In genomic region chr6:77862781-77863180, GRCm38 (mm10) we compare ENCODE assay signal across 19 mouse cellular contexts.
DNase-seq lines count a peak whose midpoint lies in the region; ATAC-seq and TF ChIP-seq lines count a peak whose summit lies in the region.
"Had no signal": no experiment of that assay in that cellular context is flagged by ENCODE, and none has a peak within 500 bp of the region (broad histone marks: within the 10 kb centered on the region; RNA-seq: fewer than 3 reads in every experiment).

No protein-coding gene starts in this region.

- ATAC-seq in forebrain, postnatal 0 days, result peak; percentile 91
- no peak for ATAC-seq in forebrain, embryonic 12.5 days (ENCODE audit: low FRiP score)
- ATAC-seq: midbrain, embryonic 16.5 days had no signal

- no peaks in the 10 kb centered on the region for H3K27me3 ChIP-seq in forebrain, postnatal 0 days (ENCODE audit: insufficient read depth, low read length)
- H3K27me3 ChIP-seq in forebrain, embryonic 12.5 days, result no peaks in the 10 kb centered on the region
- no peaks in the 10 kb centered on the region for H3K27me3 ChIP-seq in heart, embryonic 10.5 days (ENCODE audit: insufficient read depth, poor library complexity, severe bottlenecking)
- H3K27me3 ChIP-seq: embryonic facial prominence, embryonic 13.5 days; lung, embryonic 15.5 days; neural tube, embryonic 12.5 days had no signal

- intact Hi-C loops in left cerebral cortex, adult 2 months (cut with DNase I), result loop anchor here (2.0 to 5.0 kb wide), 3 partner anchors 14 to 600 kb away; partner anchors contain the start of gene Ctnna2

- TF ChIP-seq CTCF in forebrain, postnatal 0 days (IDR thresholded peaks at IDR 0.05; ENCODE audit: low read depth), result no peak
- no peak for TF ChIP-seq CTCF in left cerebral cortex, adult 2 months (IDR thresholded peaks at IDR 0.05)

- no peaks in the 10 kb centered on the region for H3K9me3 ChIP-seq in forebrain, postnatal 0 days (ENCODE audit: low read length)
- no peaks in the 10 kb centered on the region for H3K9me3 ChIP-seq in forebrain, embryonic 12.5 days
- no peaks in the 10 kb centered on the region for H3K9me3 ChIP-seq in heart, embryonic 10.5 days
- H3K9me3 ChIP-seq: embryonic facial prominence, embryonic 13.5 days; lung, embryonic 15.5 days; neural tube, embryonic 12.5 days had no signal

- no peak overlapping the region for H3K9ac ChIP-seq in forebrain, postnatal 0 days
- H3K9ac ChIP-seq in forebrain, embryonic 12.5 days, result no peak overlapping the region
- H3K9ac ChIP-seq: embryonic facial prominence, embryonic 13.5 days; lung, embryonic 15.5 days; neural tube, embryonic 12.5 days had no signal

- H3K4me2 ChIP-seq in forebrain, postnatal 0 days (ENCODE audit: low read depth), result no peak overlapping the region
- H3K4me2 ChIP-seq in forebrain, embryonic 12.5 days, result no peak overlapping the region
- H3K4me2 ChIP-seq: embryonic facial prominence, embryonic 13.5 days; lung, embryonic 15.5 days; neural tube, embryonic 12.5 days had no signal

- H3K4me1 ChIP-seq in forebrain, postnatal 0 days (ENCODE audit: insufficient read depth), result no peaks in the 10 kb centered on the region
- no peaks in the 10 kb centered on the region for H3K4me1 ChIP-seq in forebrain, embryonic 12.5 days
- H3K4me1 ChIP-seq in heart, embryonic 10.5 days, result no peaks in the 10 kb centered on the region
- H3K4me1 ChIP-seq: embryonic facial prominence, embryonic 13.5 days; lung, embryonic 15.5 days; neural tube, embryonic 12.5 days had no signal

- H3K4me3 ChIP-seq in forebrain, postnatal 0 days (ENCODE audit: low read depth, low read length), result no peak overlapping the region
- no peak overlapping the region for H3K4me3 ChIP-seq in forebrain, embryonic 12.5 days (replicated peaks)
- no peak overlapping the region for H3K4me3 ChIP-seq in left cerebral cortex, adult 2 months
- no peak overlapping the region for H3K4me3 ChIP-seq in heart, embryonic 10.5 days
- H3K4me3 ChIP-seq: embryonic facial prominence, embryonic 13.5 days; gastrocnemius, adult 2 months; lung, embryonic 15.5 days; neural tube, embryonic 12.5 days had no signal

- 72% methylated on average over 6 of the region's 6 CpGs for WGBS in forebrain, postnatal 0 days
- whole genome bisulfite sequencing in forebrain, embryonic 12.5 days, result 85% methylated on average over 6 of the region's 6 CpGs
- WGBS in heart, embryonic 10.5 days, result 81% methylated on average over 6 of the region's 6 CpGs

- peak; percentile 64 for DNase-seq in forebrain, postnatal 0 days
- DNase-seq in frontal cortex, postnatal 14 days (ENCODE audit: low spot score in 2 of 2), result peak; percentile 45 to 64
- DNase-seq in left cerebral cortex, adult 2 months (ENCODE audit: extremely low spot score in 1 of 2, low spot score in 2 of 2), result peak; percentile 43 to 69
- peak; percentile 33 for DNase-seq in right cerebral cortex, postnatal 14 days
- DNase-seq in gastrocnemius, adult 8-10 months (ENCODE audit: low spot score in 2 of 2), result no peak
- DNase-seq in heart, embryonic 10.5 days (ENCODE audit: low spot score), result no peak
- no peak for DNase-seq in natural killer cell, adult 2 months (ENCODE audit: low spot score in 2 of 2)
- DNase-seq: adrenal gland, adult 2 months; cerebellum, postnatal 25 days; gastrocnemius, adult 2 months; heart, postnatal 36 days; kidney, postnatal 10 days; retina, postnatal 1 day; thymus, adult 18-20 months had no signal

- H3K27ac ChIP-seq in forebrain, postnatal 0 days (ENCODE audit: low read depth, low read length), result no peak overlapping the region
- no peak overlapping the region for H3K27ac ChIP-seq in forebrain, embryonic 12.5 days
- H3K27ac ChIP-seq in left cerebral cortex, adult 2 months, result peak overlapping the region; percentile 62
- H3K27ac ChIP-seq in heart, embryonic 10.5 days, result no peak overlapping the region
- H3K27ac ChIP-seq: embryonic facial prominence, embryonic 13.5 days; gastrocnemius, adult 2 months; lung, embryonic 15.5 days; neural tube, embryonic 12.5 days had no signal

- H3K36me3 ChIP-seq in forebrain, postnatal 0 days (ENCODE audit: insufficient read depth), result no peaks in the 10 kb centered on the region
- H3K36me3 ChIP-seq in forebrain, embryonic 12.5 days (replicated peaks), result no peaks in the 10 kb centered on the region
- no peaks in the 10 kb centered on the region for H3K36me3 ChIP-seq in heart, embryonic 10.5 days
- H3K36me3 ChIP-seq: embryonic facial prominence, embryonic 13.5 days; lung, embryonic 15.5 days; neural tube, embryonic 12.5 days had no signal

Comparison
In these comparisons a context has a peak if more than half of its experiments do, and no peak if none do; other contexts are left out.
1. DNase-seq: peak in forebrain, postnatal 0 days (single experiment), frontal cortex, postnatal 14 days (2 of 2), left cerebral cortex, adult 2 months (2 of 2) and right cerebral cortex, postnatal 14 days (single experiment); none in gastrocnemius, adult 8-10 months (0 of 2), heart, embryonic 10.5 days (single experiment) and natural killer cell, adult 2 months (0 of 2).